Mouse (Mus musculus): ENCODE data around the gene Abca4. TPM values are rescaled to one million over a fixed set of nuclear protein-coding genes. Genes with fewer than 3 reads are reported as not detected.

Gene Abca4
- total RNA-seq (2021): 1 to 10 TPM; 7.8 to 8.7 TPM

- DNase-seq: no peak
These were observed at the start of gene Abca4 for GRCm38 (mm10) chr3:122043799-122044547. Gene Abca4 (plus strand): TSS chr3:122044443.

- no peak for DNase-seq
These were observed 49.1 kb upstream of the Abca4 start for GRCm38 (mm10) chr3:121995125-121995524.

GRCm38 (mm10) chr3:121999934-122000333 lies 44.3 kb upstream of the Abca4 start:
- DNase-seq: no peak

GRCm38 (mm10) chr3:122001568-122001967 lies 42.7 kb upstream of the Abca4 start:
- no peak for DNase-seq

GRCm38 (mm10) chr3:122009818-122010217 lies 34.4 kb upstream of the Abca4 start:
- no peak for DNase-seq

- no peak for DNase-seq
These were observed 34.0 kb upstream of the Abca4 start for GRCm38 (mm10) chr3:122010292-122010691.

- DNase-seq: no peak
These were observed 31.8 kb upstream of the Abca4 start for GRCm38 (mm10) chr3:122012464-122012863.

GRCm38 (mm10) chr3:122018421-122018820 lies 25.8 kb upstream of the Abca4 start:
- DNase-seq: no peak

- no peak for DNase-seq
These were observed 25.1 kb upstream of the Abca4 start for GRCm38 (mm10) chr3:122019159-122019558.

GRCm38 (mm10) chr3:122021029-122021652 lies 23.1 kb upstream of the Abca4 start:
- no peak for DNase-seq

- DNase-seq: no peak
These were observed 21.9 kb upstream of the Abca4 start for GRCm38 (mm10) chr3:122022355-122022754.

GRCm38 (mm10) chr3:122026676-122027075 lies 17.6 kb upstream of the Abca4 start:
- no peak for DNase-seq

- no peak for DNase-seq
These were observed 16.5 kb upstream of the Abca4 start for GRCm38 (mm10) chr3:122027776-122028175.

GRCm38 (mm10) chr3:122033248-122033837 lies 10.9 kb upstream of the Abca4 start:
- DNase-seq: peak; percentile 49

- no peak for DNase-seq
These were observed 10.0 kb upstream of the Abca4 start for GRCm38 (mm10) chr3:122034240-122034639.

GRCm38 (mm10) chr3:122035092-122035491 lies 9.2 kb upstream of the Abca4 start:
- no peak for DNase-seq

- DNase-seq: no peak
These were observed 3.7 kb upstream of the Abca4 start for GRCm38 (mm10) chr3:122040522-122040921.

- no peak for DNase-seq
These were observed 1.1 kb upstream of the Abca4 start for GRCm38 (mm10) chr3:122043102-122043501.

GRCm38 (mm10) chr3:122046187-122046620 lies 2.0 kb downstream of the Abca4 start:
- DNase-seq: peak; percentile 77

GRCm38 (mm10) chr3:122047402-122047801 lies 3.2 kb downstream of the Abca4 start:
- peak; percentile 47 for DNase-seq

GRCm38 (mm10) chr3:122047921-122048861 lies 3.9 kb downstream of the Abca4 start:
- DNase-seq: peak; percentile 80

GRCm38 (mm10) chr3:122049158-122049557 lies 4.9 kb downstream of the Abca4 start:
- DNase-seq: no peak
